In genomic region chr17:33865330-33866030, GRCm38 (mm10) we compare ENCODE assay signal across 9 mouse cellular contexts. TPM values are rescaled to one million over a fixed set of nuclear protein-coding genes. Genes with fewer than 3 reads are reported as not detected.
DNase-seq lines count a peak whose midpoint lies in the region; ATAC-seq and TF ChIP-seq lines count a peak whose summit lies in the region.
"Had no signal": no experiment of that assay in that cellular context is flagged by ENCODE, and none has a peak within 500 bp of the region (broad histone marks: within the 10 kb centered on the region; RNA-seq: fewer than 3 reads in every experiment).

No protein-coding gene starts in this region.

- 26% methylated on average over 9 of the region's 9 CpGs for WGBS in intestine, postnatal 0 days
- WGBS in intestine, embryonic 16.5 days: 44% methylated on average over 9 of the region's 9 CpGs
- WGBS in liver, adult 2 months: 30% methylated on average over 9 of the region's 9 CpGs

- ATAC-seq in intestine, postnatal 0 days: no peak
- no peak for ATAC-seq in intestine, embryonic 16.5 days

- H3K79me2 ChIP-seq in liver, adult 2 months (ENCODE audit: control insufficient read depth, insufficient read depth, low read length): no peaks in the 10 kb centered on the region

- H3K27ac ChIP-seq in intestine, postnatal 0 days (ENCODE audit: low read depth, low read length): no peak overlapping the region
- H3K27ac ChIP-seq in intestine, embryonic 16.5 days (ENCODE audit: low read length): no peak overlapping the region
- no peak overlapping the region for H3K27ac ChIP-seq in liver, adult 2 months (replicated peaks; ENCODE audit: insufficient read depth, low read depth, low read length)

- H3K27me3 ChIP-seq in intestine, postnatal 0 days (replicated peaks; ENCODE audit: control insufficient read depth, insufficient read depth, low read length): no peaks in the 10 kb centered on the region
- H3K27me3 ChIP-seq in intestine, embryonic 16.5 days (replicated peaks; ENCODE audit: control insufficient read depth, insufficient read depth, low read length): no peaks in the 10 kb centered on the region
- no peaks in the 10 kb centered on the region for H3K27me3 ChIP-seq in liver, adult 2 months (ENCODE audit: control insufficient read depth, insufficient read depth, low read length)

- TF ChIP-seq POLR2A in liver, adult 2 months (IDR thresholded peaks at IDR 0.05; ENCODE audit: extremely low read depth, insufficient read depth, low read length): no peak

- peak; percentile 75 for TF ChIP-seq CTCF in intestine, postnatal 0 days (IDR thresholded peaks at IDR 0.05; ENCODE audit: low read depth)
- TF ChIP-seq CTCF in liver, adult 2 months (IDR thresholded peaks at IDR 0.05; ENCODE audit: low read depth, low read length): peak; percentile 60

- no peaks in the 10 kb centered on the region for H3K9me3 ChIP-seq in intestine, postnatal 0 days (ENCODE audit: control insufficient read depth)
- H3K9me3 ChIP-seq in intestine, embryonic 16.5 days (ENCODE audit: control insufficient read depth, low read length): no peaks in the 10 kb centered on the region

- peak; percentile 77 for DNase-seq in MEL-GATA-1-ER (ENCODE audit: extremely low read depth, low read depth)
- peak; percentile 54 for DNase-seq in embryo, embryonic 11 days
- peak; percentile 92 for DNase-seq in induced T-regulatory cell, adult 2 months (ENCODE audit: low read depth)
- DNase-seq in liver, adult 2 months (ENCODE audit: extremely low read depth, low read depth, low spot score): peak; percentile 55
- peak; percentile 92 for DNase-seq in right cerebral cortex, adult 18-20 months
- DNase-seq in yolk sac, embryonic 10.5 days (ENCODE audit: low spot score): no peak

- H3K4me1 ChIP-seq in intestine, postnatal 0 days (replicated peaks; ENCODE audit: control insufficient read depth, insufficient read depth, low read length): no peaks in the 10 kb centered on the region
- no peaks in the 10 kb centered on the region for H3K4me1 ChIP-seq in intestine, embryonic 16.5 days (ENCODE audit: control insufficient read depth, insufficient read depth, low read length)
- H3K4me1 ChIP-seq in liver, adult 2 months (ENCODE audit: control insufficient read depth, insufficient read depth, low read length): no peaks in the 10 kb centered on the region

- no peaks in the 10 kb centered on the region for H3K36me3 ChIP-seq in intestine, postnatal 0 days (ENCODE audit: control insufficient read depth, insufficient read depth)
- no peaks in the 10 kb centered on the region for H3K36me3 ChIP-seq in intestine, embryonic 16.5 days (ENCODE audit: control insufficient read depth, insufficient read depth, low read length)
- no peaks in the 10 kb centered on the region for H3K36me3 ChIP-seq in liver, adult 2 months (ENCODE audit: control insufficient read depth, insufficient read depth, low read length)

- H3K4me2 ChIP-seq in intestine, postnatal 0 days (replicated peaks; ENCODE audit: low read depth): 0 out of 2 replicates have a peak overlapping the region, but pooled peaks have one; percentile 38
- no peak overlapping the region for H3K4me2 ChIP-seq in intestine, embryonic 16.5 days (ENCODE audit: low read depth, low read length)

- no peak overlapping the region for H3K9ac ChIP-seq in intestine, postnatal 0 days (ENCODE audit: low read depth, low read length)
- no peak overlapping the region for H3K9ac ChIP-seq in intestine, embryonic 16.5 days (ENCODE audit: low read depth, low read length)
- no peak overlapping the region for H3K9ac ChIP-seq in liver, adult 2 months (ENCODE audit: low read depth, low read length)

- H3K4me3 ChIP-seq in intestine, postnatal 0 days (ENCODE audit: low read depth, low read length): no peak overlapping the region
- H3K4me3 ChIP-seq in intestine, embryonic 16.5 days (ENCODE audit: low read length): no peak overlapping the region
- no peak overlapping the region for H3K4me3 ChIP-seq in liver, adult 2 months (ENCODE audit: insufficient read depth, low read depth, low read length)

RNA-seq across cellular contexts. Expression of gene Gm7029, which starts 8.2 kb away (rescaled TPM):
- polyA plus RNA-seq in intestine, postnatal 0 days (2015; fragmentation: Nextera tagmentation; extraction: Ambion mirVana): not detected in 2 replicates
- not detected in 2 replicates for polyA plus RNA-seq in intestine, embryonic 16.5 days (2015; fragmentation: Nextera tagmentation; extraction: Ambion mirVana)
- not detected in 2 replicates for total RNA-seq in liver, adult 2 months (2014; rRNA removed)
- polyA plus RNA-seq in liver, adult 2 months (2012; rRNA removed): not detected in 2 replicates
- polyA plus RNA-seq: large intestine, adult 2 months had no signal

RNA-seq across cellular contexts. Expression of gene Cd320, which starts 22.6 kb away (rescaled TPM):
- polyA plus RNA-seq in intestine, postnatal 0 days (2015; fragmentation: Nextera tagmentation; extraction: Ambion mirVana): 16.8 and 17.6 TPM in 2 replicates
- 47.6 and 53.8 TPM in 2 replicates for polyA plus RNA-seq in intestine, embryonic 16.5 days (2015; fragmentation: Nextera tagmentation; extraction: Ambion mirVana)
- 7.1 and 7.5 TPM in 2 replicates for total RNA-seq in liver, adult 2 months (2014; rRNA removed)
- polyA plus RNA-seq in liver, adult 2 months (2012; rRNA removed): 13.0 and 16.9 TPM in 2 replicates

RNA-seq across cellular contexts. Expression of gene Kifc1, which starts 25.0 kb away (rescaled TPM):
- polyA plus RNA-seq in intestine, postnatal 0 days (2015; fragmentation: Nextera tagmentation; extraction: Ambion mirVana): 1.7 and 1.9 TPM in 2 replicates
- polyA plus RNA-seq in intestine, embryonic 16.5 days (2015; fragmentation: Nextera tagmentation; extraction: Ambion mirVana): 5.9 and 7.0 TPM in 2 replicates
- 0.18 and 1.2 TPM in 2 replicates for total RNA-seq in liver, adult 2 months (2014; rRNA removed)
- 0.20 and 0.31 TPM in 2 replicates for polyA plus RNA-seq in liver, adult 2 months (2012; rRNA removed)

RNA-seq across cellular contexts. Expression of gene Platr17, which starts 39.5 kb away (rescaled TPM):
- 0.25 and 0.31 TPM in 2 replicates for polyA plus RNA-seq in intestine, postnatal 0 days (2015; fragmentation: Nextera tagmentation; extraction: Ambion mirVana)
- 0.40 TPM in 1 of 2 replicates, not detected in the other for polyA plus RNA-seq in intestine, embryonic 16.5 days (2015; fragmentation: Nextera tagmentation; extraction: Ambion mirVana)
- not detected in 2 replicates for total RNA-seq in liver, adult 2 months (2014; rRNA removed)
- polyA plus RNA-seq in liver, adult 2 months (2012; rRNA removed): 0.18 TPM in 1 of 2 replicates, not detected in the other

RNA-seq across cellular contexts. Expression of gene Ndufa7, which starts 41.1 kb away (rescaled TPM):
- 503 and 513 TPM in 2 replicates for polyA plus RNA-seq in intestine, postnatal 0 days (2015; fragmentation: Nextera tagmentation; extraction: Ambion mirVana)
- 533 and 550 TPM in 2 replicates for polyA plus RNA-seq in intestine, embryonic 16.5 days (2015; fragmentation: Nextera tagmentation; extraction: Ambion mirVana)
- 214 and 217 TPM in 2 replicates for total RNA-seq in liver, adult 2 months (2014; rRNA removed)
- polyA plus RNA-seq in liver, adult 2 months (2012; rRNA removed): 372 and 457 TPM in 2 replicates
